Mouse (Mus musculus) heart, embryonic 10.5 days (tissue): ENCODE results near the gene Nenf. TPM values are rescaled to one million over a fixed set of nuclear protein-coding genes. Genes with fewer than 3 reads are reported as not detected.

Experiments
- DNase-seq: peaks from one replicate; pipeline ENCODE4 v3.0.0-alpha.2; 2017; ENCODE audit warnings: low spot score
- H3K27ac ChIP-seq: fragments of 300-500 bp; sonication (generic); 2 replicates; pipeline ENCODE4 v1.5.1; 2016; ENCODE audit warnings: mild to moderate bottlenecking
- H3K27me3 ChIP-seq: fragments of 300-500 bp; sonication (generic); 2 replicates; pipeline ENCODE4 v1.6.1; 2016; ENCODE audit warnings: mild to moderate bottlenecking; ENCODE audit not compliant: poor library complexity, insufficient read depth, severe bottlenecking
- H3K36me3 ChIP-seq: fragments of 300-500 bp; sonication (generic); 2 replicates; pipeline ENCODE4 v1.6.1; 2016; ENCODE audit warnings: mild to moderate bottlenecking, moderate library complexity
- H3K4me1 ChIP-seq: fragments of 300-500 bp; sonication (generic); 2 replicates; pipeline ENCODE4 v1.6.1; 2016; ENCODE audit warnings: mild to moderate bottlenecking
- H3K4me3 ChIP-seq: fragments of 300-500 bp; sonication (generic); 2 replicates; pipeline ENCODE4 v1.5.1; 2016; ENCODE audit warnings: mild to moderate bottlenecking, moderate library complexity
- H3K9me3 ChIP-seq: fragments of 300-500 bp; sonication (generic); 2 replicates; pipeline ENCODE4 v1.6.1; 2016; ENCODE audit warnings: mild to moderate bottlenecking, moderate library complexity
- WGBS: fragments of 180-500 bp; shearing (Covaris S2); methylation state at CpG from one replicate; pipeline ENCODE4 v1.1.7; 2016; 5-methylcytosine and 5-hydroxymethylcytosine counted together
- polyA plus RNA-seq: library from polyadenylated mRNA; unstranded; fragments of >200 nt; fragmentation: Nextera tagmentation; extraction: Ambion mirVana; gene quantifications from 2 replicates; pipeline ENCODE4 v1.2.1, GENCODE M21; 2016

Nenf gene
- polyA plus RNA-seq, 1 experiment from 2014 or later: 78.2 TPM

GRCm38 (mm10) chr1:191293996-191294795 is 23.8 kb downstream of the Nenf start:
- Histone ChIP-seq H3K27ac (peak overlapping the region; percentile 17; the same call in 1 of the 2 replicates), H3K36me3 (no peaks in the 10 kb centered on the region), H3K9me3 (no peaks in the 10 kb centered on the region), H3K4me3 (no peak overlapping the region), H3K4me1 (peaks cover 35% of the 10 kb centered on the region), H3K27me3 (no peaks in the 10 kb centered on the region)
- DNase-seq: no peak
- WGBS: 59% methylated on average over 9 of the region's 9 CpGs

- DNase-seq: no peak
- peaks cover 32% of the 10 kb centered on the region for H3K4me1 ChIP-seq
- no peaks in the 10 kb centered on the region for H3K9me3 ChIP-seq
- H3K27me3 ChIP-seq: no peaks in the 10 kb centered on the region
- 86% methylated on average over 2 of the region's 2 CpGs for WGBS
- no peak overlapping the region for H3K27ac ChIP-seq
- H3K36me3 ChIP-seq: no peaks in the 10 kb centered on the region
- H3K4me3 ChIP-seq: no peak overlapping the region
Measured at GRCm38 (mm10) chr1:191293051-191293450, 24.9 kb downstream of the Nenf start.

GRCm38 (mm10) chr1:191292348-191292747 is 25.6 kb downstream of the Nenf start:
- no peak overlapping the region for H3K27ac ChIP-seq

GRCm38 (mm10) chr1:191288762-191289161 is 29.2 kb downstream of the Nenf start:
- 30% methylated on average over 8 of the region's 8 CpGs for WGBS
- no peak for DNase-seq
- Histone ChIP-seq H3K36me3 (no peaks in the 10 kb centered on the region), H3K9me3 (no peaks in the 10 kb centered on the region), H3K27me3 (no peaks in the 10 kb centered on the region), H3K4me3 (no peak overlapping the region), H3K4me1 (peaks cover 5% of the 10 kb centered on the region), H3K27ac (no peak overlapping the region)

More at GRCm38 (mm10) chr1:191292348-191292747, 25.6 kb downstream of the Nenf start:
- Histone ChIP-seq H3K36me3 (no peaks in the 10 kb centered on the region), H3K4me1 (peaks cover 32% of the 10 kb centered on the region), H3K4me3 (no peak overlapping the region), H3K9me3 (no peaks in the 10 kb centered on the region), H3K27me3 (no peaks in the 10 kb centered on the region)
- no peak for DNase-seq
- WGBS: 71% methylated on average over 5 of the region's 5 CpGs

GRCm38 (mm10) chr1:191284502-191284901 is 33.5 kb downstream of the Nenf start:
- WGBS: 86% methylated on average over 8 of the region's 8 CpGs
- Histone ChIP-seq H3K27me3 (no peaks in the 10 kb centered on the region; the same call in 1 of the 2 replicates), H3K9me3 (no peaks in the 10 kb centered on the region), H3K36me3 (no peaks in the 10 kb centered on the region), H3K27ac (no peak overlapping the region), H3K4me1 (peaks cover 16% of the 10 kb centered on the region; the same call in 1 of the 2 replicates), H3K4me3 (no peak overlapping the region)
- DNase-seq: no peak

- 82% methylated on average over 13 of the region's 13 CpGs for WGBS
Measured at GRCm38 (mm10) chr1:191283110-191284040, 34.6 kb downstream of the Nenf start.

GRCm38 (mm10) chr1:191282319-191282718 is 35.7 kb downstream of the Nenf start:
- no peaks in the 10 kb centered on the region for H3K9me3 ChIP-seq
- no peak overlapping the region for H3K4me3 ChIP-seq
- WGBS: 76% methylated on average over 1 of the region's 1 CpGs

More at GRCm38 (mm10) chr1:191283110-191284040, 34.6 kb downstream of the Nenf start:
- Histone ChIP-seq H3K9me3 (no peaks in the 10 kb centered on the region), H3K27ac (no peak overlapping the region), H3K4me1 (peaks cover 16% of the 10 kb centered on the region; the same call in 1 of the 2 replicates), H3K36me3 (no peaks in the 10 kb centered on the region), H3K4me3 (no peak overlapping the region), H3K27me3 (peaks cover 8% of the 10 kb centered on the region)
- DNase-seq: no peak

GRCm38 (mm10) chr1:191281171-191281570 is 36.8 kb downstream of the Nenf start:
- Histone ChIP-seq H3K4me1 (peaks cover 30% of the 10 kb centered on the region), H3K27me3 (peaks cover 8% of the 10 kb centered on the region), H3K36me3 (no peaks in the 10 kb centered on the region), H3K9me3 (no peaks in the 10 kb centered on the region), H3K4me3 (no peak overlapping the region), H3K27ac (no peak overlapping the region)
- no peak for DNase-seq
- whole genome bisulfite sequencing: 58% methylated on average over 7 of the region's 7 CpGs

More at GRCm38 (mm10) chr1:191282319-191282718, 35.7 kb downstream of the Nenf start:
- Histone ChIP-seq H3K27ac (no peak overlapping the region), H3K36me3 (no peaks in the 10 kb centered on the region), H3K27me3 (peaks cover 8% of the 10 kb centered on the region), H3K4me1 (peaks cover 24% of the 10 kb centered on the region)
- no peak for DNase-seq

GRCm38 (mm10) chr1:191278324-191278723 is 39.7 kb downstream of the Nenf start:
- Histone ChIP-seq H3K27me3 (peaks cover 8% of the 10 kb centered on the region), H3K27ac (no peak overlapping the region), H3K9me3 (no peaks in the 10 kb centered on the region), H3K4me3 (no peak overlapping the region), H3K4me1 (peaks cover 30% of the 10 kb centered on the region), H3K36me3 (no peaks in the 10 kb centered on the region)
- WGBS: 75% methylated on average over 4 of the region's 4 CpGs
- DNase-seq: no peak

GRCm38 (mm10) chr1:191277549-191278059 is 40.4 kb downstream of the Nenf start:
- H3K4me3 ChIP-seq: no peak overlapping the region
- peak overlapping the region; percentile 13; the same call in 1 of the 2 replicates for H3K27ac ChIP-seq

GRCm38 (mm10) chr1:191276181-191276580 is 41.8 kb downstream of the Nenf start:
- WGBS: 87% methylated on average over 4 of the region's 7 CpGs
- H3K27ac ChIP-seq: no peak overlapping the region
- no peak overlapping the region for H3K4me3 ChIP-seq
- peaks cover 8% of the 10 kb centered on the region for H3K27me3 ChIP-seq
- H3K4me1 ChIP-seq: peaks cover 22% of the 10 kb centered on the region
- H3K36me3 ChIP-seq: no peaks in the 10 kb centered on the region
- H3K9me3 ChIP-seq: no peaks in the 10 kb centered on the region
- no peak for DNase-seq

More at GRCm38 (mm10) chr1:191277549-191278059, 40.4 kb downstream of the Nenf start:
- WGBS: 72% methylated on average over 14 of the region's 14 CpGs
- peaks cover 8% of the 10 kb centered on the region for H3K27me3 ChIP-seq
- no peaks in the 10 kb centered on the region for H3K9me3 ChIP-seq
- no peaks in the 10 kb centered on the region for H3K36me3 ChIP-seq
- H3K4me1 ChIP-seq: peaks cover 30% of the 10 kb centered on the region
- DNase-seq: no peak

GRCm38 (mm10) chr1:191275527-191275926 is 42.5 kb downstream of the Nenf start:
- H3K27me3 ChIP-seq: peaks cover 8% of the 10 kb centered on the region
- H3K4me3 ChIP-seq: no peak overlapping the region; the same call in 1 of the 2 replicates
- 5% methylated on average over 12 of the region's 12 CpGs for WGBS
- peak; percentile 87 for DNase-seq
- H3K36me3 ChIP-seq: no peaks in the 10 kb centered on the region
- H3K9me3 ChIP-seq: no peaks in the 10 kb centered on the region
- peaks cover 17% of the 10 kb centered on the region; the same call in 1 of the 2 replicates for H3K4me1 ChIP-seq
- H3K27ac ChIP-seq: no peak overlapping the region
